Mouse (Mus musculus): Measurements from ENCODE around the gene Gal3st3. TPM values are rescaled to one million over a fixed set of nuclear protein-coding genes. Genes with fewer than 3 reads are reported as not detected.

The Gal3st3 gene
- 38.8 and 47.3 TPM in 2 replicates for polyA plus RNA-seq (2012; rRNA removed)

DNA sequence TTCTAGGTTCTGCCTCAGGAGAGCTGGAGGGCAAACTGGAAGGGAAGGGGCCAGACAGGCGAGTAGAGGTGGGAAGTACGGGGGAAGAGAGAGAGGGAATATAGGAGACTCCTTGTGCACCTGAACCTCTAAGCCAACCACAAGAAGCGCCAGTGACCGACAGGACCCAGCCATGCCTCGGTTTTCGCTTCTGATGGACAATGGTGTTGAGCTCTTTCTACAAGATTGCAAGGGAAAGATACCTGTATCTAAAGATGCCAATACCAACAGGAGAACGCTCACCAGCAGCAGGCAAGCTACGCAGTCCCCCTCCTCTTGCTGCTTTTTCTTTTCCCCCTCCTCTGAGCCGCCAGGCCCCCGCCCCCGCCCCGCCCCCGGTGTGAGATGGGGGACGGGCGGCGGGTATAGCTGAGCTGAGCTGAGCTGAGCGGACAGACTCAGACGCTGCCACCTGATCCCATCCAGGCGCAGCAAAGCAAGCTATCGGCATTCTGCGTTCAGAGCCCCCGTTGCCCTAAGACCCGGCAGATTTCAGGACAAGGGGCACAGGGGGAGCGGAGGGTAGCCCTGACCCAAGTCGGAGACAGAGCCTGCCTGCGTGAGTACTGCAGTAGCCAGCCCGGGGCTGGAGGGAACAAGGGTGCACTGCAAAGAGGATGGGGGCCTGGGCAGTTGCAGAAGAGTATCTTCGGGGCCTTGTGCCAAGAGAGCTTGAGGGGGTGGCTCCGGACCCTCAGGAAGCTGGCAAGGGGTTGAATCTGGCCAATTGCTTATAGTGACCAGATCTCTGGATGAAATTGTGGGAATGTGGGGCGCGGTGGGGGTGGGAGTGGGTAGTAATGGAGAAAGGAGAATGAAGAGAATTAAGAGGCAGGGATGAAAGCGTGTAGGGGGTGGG lies at the start of gene Gal3st3:
Gene Gal3st3 (plus strand): TSS at position 429 of the 898 bp plus-strand sequence.

DNA sequence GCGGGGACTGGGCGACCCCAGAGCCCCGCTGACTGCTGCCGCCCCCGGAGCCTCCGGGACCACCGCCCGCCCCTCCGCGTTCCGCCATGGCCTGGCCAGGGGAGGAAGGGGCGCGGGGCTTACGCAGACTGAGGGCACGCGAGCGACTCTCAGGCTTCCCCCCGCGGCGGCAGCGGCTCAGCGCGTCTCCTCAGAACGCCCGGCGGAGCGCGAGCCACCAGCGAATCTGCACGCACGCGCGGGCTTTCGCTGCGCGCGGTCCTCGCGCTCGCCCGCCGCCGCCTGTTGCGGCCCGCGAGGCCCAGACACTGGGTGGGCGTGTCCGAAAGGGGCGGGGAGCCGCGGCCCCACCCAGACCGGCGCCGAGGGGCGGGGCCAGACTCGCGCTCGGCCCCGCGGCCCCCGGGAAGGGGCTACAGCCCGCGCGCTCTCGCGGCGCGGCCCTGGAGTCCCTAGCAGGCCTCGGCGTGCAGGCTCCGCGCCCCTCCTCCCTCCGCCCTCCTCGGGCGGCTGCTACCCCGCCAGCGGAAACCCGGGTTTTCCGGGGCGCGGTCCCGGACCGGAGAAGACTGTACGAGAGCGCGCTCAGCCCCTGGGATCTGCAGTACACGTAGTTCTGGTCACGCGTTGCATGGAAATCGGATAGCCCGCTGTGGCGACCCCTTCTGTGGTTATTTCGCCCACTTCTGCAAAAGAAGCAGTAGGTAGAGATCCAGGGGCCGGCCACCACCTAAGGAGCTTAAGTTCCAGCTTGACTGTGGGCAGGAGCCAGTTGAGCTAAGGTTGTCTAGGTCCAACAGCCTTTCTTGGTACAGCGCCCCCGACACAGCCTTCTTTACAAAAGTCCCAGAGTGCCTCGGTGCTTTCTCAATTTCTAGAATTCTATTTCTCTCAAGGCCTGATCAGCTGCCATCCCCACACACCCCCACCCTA lies 25.1 kb upstream of the Gal3st3 start, which contains the start of gene Pacs1:
Gene Pacs1 (minus strand): TSS at position 319 of the 933 bp plus-strand sequence.

DNA sequence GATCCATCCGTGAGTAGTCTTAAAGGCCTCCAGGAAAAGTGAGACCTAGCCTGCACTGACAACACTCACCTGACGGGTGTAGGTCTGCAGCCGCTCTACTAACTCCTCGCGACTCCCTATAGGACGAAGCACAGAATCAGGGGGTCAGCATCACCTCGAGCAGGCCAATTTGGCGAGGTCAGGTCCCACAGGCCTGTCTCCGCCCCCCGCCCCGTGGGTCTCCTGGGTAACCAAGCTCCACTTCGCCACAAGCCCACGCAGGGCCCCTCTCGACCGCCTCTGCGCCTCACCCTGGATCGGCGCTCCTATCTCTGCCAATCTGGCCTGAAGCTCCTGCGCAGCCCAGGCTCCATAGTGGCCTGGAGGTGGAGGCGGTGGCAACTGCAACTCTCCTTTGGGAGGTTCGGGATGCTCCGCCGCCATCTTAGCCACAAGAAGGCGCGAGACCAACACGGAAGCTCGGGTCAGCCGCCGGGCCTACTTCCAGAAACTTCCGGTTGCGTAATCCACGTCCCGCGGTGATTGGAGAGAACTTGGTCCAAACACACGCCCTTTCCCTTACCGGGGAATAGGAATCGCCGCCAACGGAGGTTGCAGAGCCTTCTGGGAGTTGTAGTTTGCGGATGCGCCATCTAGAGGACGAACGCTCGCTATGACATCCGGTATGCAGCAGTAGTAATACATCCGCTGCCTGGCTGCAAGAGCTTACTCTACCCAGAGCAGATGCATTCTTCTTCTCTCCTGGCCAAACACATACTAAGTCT lies 3.0 kb upstream of the Gal3st3 start, which contains the start of gene Sf3b2:
Gene Sf3b2 (minus strand): TSS at position 484 of the 764 bp plus-strand sequence.

DNA sequence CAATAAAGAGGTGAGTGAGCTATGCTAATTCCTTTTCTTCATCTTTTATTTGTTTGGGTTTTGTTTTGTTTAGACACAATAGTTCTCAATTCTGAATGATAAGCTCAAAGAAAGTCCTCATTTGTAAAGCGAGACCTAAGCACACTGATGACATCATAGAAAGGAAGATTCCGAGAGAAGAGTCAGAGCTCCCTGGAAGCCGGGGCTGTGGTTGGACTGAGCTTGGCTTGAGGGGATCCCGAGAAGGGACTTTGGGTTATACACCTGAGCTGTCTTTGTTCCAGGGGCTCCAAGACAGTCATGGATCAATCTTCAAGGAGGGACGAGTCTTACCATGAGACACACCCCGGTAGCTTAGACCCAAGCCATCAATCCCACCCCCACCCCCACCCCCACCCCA lies 37.3 kb downstream of the Gal3st3 start, which contains the start of gene Catsper1:
Gene Catsper1 (plus strand): TSS at position 301 of the 400 bp plus-strand sequence.

DNA sequence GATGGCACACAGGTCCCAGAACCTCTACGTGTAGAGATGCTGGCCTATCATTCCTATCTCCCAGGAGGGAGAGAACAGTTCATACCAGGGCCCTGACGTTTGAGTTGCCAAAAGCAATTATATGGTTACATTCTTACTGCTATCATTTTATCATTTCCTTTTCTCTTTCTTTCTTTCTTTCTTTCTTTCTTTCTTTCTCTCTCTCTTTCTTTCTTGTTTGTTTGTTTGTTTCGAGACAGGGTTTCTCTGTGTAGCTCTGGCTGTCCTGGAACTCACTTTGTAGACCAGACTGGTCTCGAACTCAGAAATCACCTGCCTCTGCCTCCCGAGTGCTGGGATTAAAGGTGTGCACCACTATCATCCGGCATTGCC lies 51.4 kb downstream of the Gal3st3 start, which contains the start of gene Cst6:
Gene Cst6 (minus strand): TSS at position 73 of the 372 bp plus-strand sequence.

Other genes starting within 250 kb of the Gal3st3 start
- gene Rin1, start 247.8 kb upstream of the Gal3st3 start, polyA plus RNA-seq (2012; rRNA removed): 3.1 and 3.9 TPM in 2 replicates
- gene Cd248, start 230.3 kb upstream of the Gal3st3 start, polyA plus RNA-seq (2012; rRNA removed): 8.3 and 9.9 TPM in 2 replicates
- gene Tmem151a, start 212.8 kb upstream of the Gal3st3 start, polyA plus RNA-seq (2012; rRNA removed): 24.0 and 25.4 TPM in 2 replicates
- gene Yif1a, start 209.8 kb upstream of the Gal3st3 start, polyA plus RNA-seq (2012; rRNA removed): 48.7 and 56.5 TPM in 2 replicates
- gene Cnih2, start 199.8 kb upstream of the Gal3st3 start, polyA plus RNA-seq (2012; rRNA removed): 463 and 505 TPM in 2 replicates
- 152 and 160 TPM in 2 replicates for gene Rab1b, start 191.3 kb upstream of the Gal3st3 start, polyA plus RNA-seq (2012; rRNA removed)
- gene Klc2, start 179.8 kb upstream of the Gal3st3 start, polyA plus RNA-seq (2012; rRNA removed): 104 and 108 TPM in 2 replicates
- gene Pacs1, start 25.2 kb upstream of the Gal3st3 start, polyA plus RNA-seq (2012; rRNA removed): 50.6 and 57.1 TPM in 2 replicates
- 142 and 151 TPM in 2 replicates for gene Sf3b2, start 2.9 kb upstream of the Gal3st3 start, polyA plus RNA-seq (2012; rRNA removed)
- gene Catsper1, start 37.4 kb downstream of the Gal3st3 start, polyA plus RNA-seq (2012; rRNA removed): not detected in 2 replicates
- gene Cst6, start 51.2 kb downstream of the Gal3st3 start, polyA plus RNA-seq (2012; rRNA removed): 4.0 and 5.6 TPM in 2 replicates
- 28.7 and 30.5 TPM in 2 replicates for gene Eif1ad, start 68.4 kb downstream of the Gal3st3 start, polyA plus RNA-seq (2012; rRNA removed)
- gene Banf1, start 68.8 kb downstream of the Gal3st3 start, polyA plus RNA-seq (2012; rRNA removed): 233 and 237 TPM in 2 replicates
- gene Sart1, start 90.4 kb downstream of the Gal3st3 start, polyA plus RNA-seq (2012; rRNA removed): 49.1 and 51.8 TPM in 2 replicates
- gene Tsga10ip, start 104.2 kb downstream of the Gal3st3 start, polyA plus RNA-seq (2012; rRNA removed): not detected in 2 replicates
- 280 and 282 TPM in 2 replicates for gene Drap1, start 126.6 kb downstream of the Gal3st3 start, polyA plus RNA-seq (2012; rRNA removed)
- gene AI837181, start 126.8 kb downstream of the Gal3st3 start, polyA plus RNA-seq (2012; rRNA removed): 73.3 and 80.7 TPM in 2 replicates
- 0.04 and 0.43 TPM in 2 replicates for gene Fosl1, start 149.2 kb downstream of the Gal3st3 start, polyA plus RNA-seq (2012; rRNA removed)
- gene Ccdc85b, start 159.6 kb downstream of the Gal3st3 start, polyA plus RNA-seq (2012; rRNA removed): 13.9 and 14.0 TPM in 2 replicates
- 180 and 186 TPM in 2 replicates for gene Fibp, start 162.3 kb downstream of the Gal3st3 start, polyA plus RNA-seq (2012; rRNA removed)
- 1.4 and 2.1 TPM in 2 replicates for gene Ctsw, start 170.2 kb downstream of the Gal3st3 start, polyA plus RNA-seq (2012; rRNA removed)
- gene Efemp2, start 175.6 kb downstream of the Gal3st3 start, polyA plus RNA-seq (2012; rRNA removed): 44.4 and 44.9 TPM in 2 replicates
- 58.1 and 60.9 TPM in 2 replicates for gene Mus81, start 190.1 kb downstream of the Gal3st3 start, polyA plus RNA-seq (2012; rRNA removed)
- gene Cfl1, start 192.1 kb downstream of the Gal3st3 start, polyA plus RNA-seq (2012; rRNA removed): 1,742 and 1,884 TPM in 2 replicates
- gene 1700020D05Rik, start 205.5 kb downstream of the Gal3st3 start, polyA plus RNA-seq (2012; rRNA removed): 3.7 and 4.2 TPM in 2 replicates
- 123 and 125 TPM in 2 replicates for gene Snx32, start 212.2 kb downstream of the Gal3st3 start, polyA plus RNA-seq (2012; rRNA removed)

All from central nervous system, embryonic 18 days (tissue).